Mouse (Mus musculus): ENCODE measurements around the gene Olfr729. TPM values are rescaled to one million over a fixed set of nuclear protein-coding genes. Genes with fewer than 3 reads are reported as not detected.

Gene Olfr729
- not detected in 2 replicates for polyA plus RNA-seq (2015; fragmentation: Nextera tagmentation; extraction: Ambion mirVana)

GRCm38 (mm10) chr14:50152810-50153209 lies at the start of gene Olfr729:
TSS of gene Olfr729 (minus strand) at chr14:50152910.
- Histone ChIP-seq H3K27me3 (no peaks in the 10 kb centered on the region), H3K36me3 (no peaks in the 10 kb centered on the region), H3K4me2 (replicated peaks) (no peak within 1 kb of the TSS), H3K4me1 (no peaks in the 10 kb centered on the region), H3K9ac (no peak within 1 kb of the TSS), H3K4me3 (no peak within 1 kb of the TSS), H3K9me3 (no peaks in the 10 kb centered on the region), H3K27ac (no peak within 1 kb of the TSS)
- no peak for ATAC-seq (ENCODE audit: low FRiP score, low read depth)

- Histone ChIP-seq H3K4me1 (no peaks in the 10 kb centered on the region), H3K9me3 (no peaks in the 10 kb centered on the region), H3K27ac (no peak within 1 kb of the TSS), H3K4me2 (replicated peaks) (no peak within 1 kb of the TSS), H3K36me3 (no peaks in the 10 kb centered on the region), H3K9ac (no peak within 1 kb of the TSS), H3K27me3 (no peaks in the 10 kb centered on the region), H3K4me3 (no peak within 1 kb of the TSS)
- no peak for ATAC-seq (ENCODE audit: low FRiP score, low read depth)
- 67% methylated on average over 1 of the region's 1 CpGs for WGBS
These were observed 35.4 kb upstream of the Olfr729 start, which contains the start of gene Olfr730 for GRCm38 (mm10) chr14:50188098-50188497. TSS of gene Olfr730 (minus strand) at chr14:50188198.

GRCm38 (mm10) chr14:50142580-50142979 lies 10.1 kb downstream of the Olfr729 start, which contains the start of gene Olfr728:
TSS of gene Olfr728 (minus strand) at chr14:50142680.
- Histone ChIP-seq H3K4me2 (replicated peaks) (no peak within 1 kb of the TSS), H3K36me3 (no peaks in the 10 kb centered on the region), H3K9ac (no peak within 1 kb of the TSS), H3K27ac (no peak within 1 kb of the TSS), H3K4me1 (no peaks in the 10 kb centered on the region), H3K9me3 (no peaks in the 10 kb centered on the region), H3K4me3 (no peak within 1 kb of the TSS), H3K27me3 (no peaks in the 10 kb centered on the region)
- no peak for ATAC-seq (ENCODE audit: low FRiP score, low read depth)
- WGBS = 72% methylated on average over 5 of the region's 5 CpGs

GRCm38 (mm10) chr14:50122886-50123285 lies 29.8 kb downstream of the Olfr729 start, which contains the start of gene Olfr727:
TSS of gene Olfr727 (plus strand) at chr14:50123186.
- no peaks in the 10 kb centered on the region for H3K36me3 ChIP-seq
- H3K4me1 ChIP-seq = no peaks in the 10 kb centered on the region
- H3K9ac ChIP-seq = no peak within 1 kb of the TSS
- 80% methylated on average over 1 of the region's 1 CpGs for whole genome bisulfite sequencing
- no peaks in the 10 kb centered on the region for H3K9me3 ChIP-seq
- no peak within 1 kb of the TSS for H3K4me2 ChIP-seq (replicated peaks)
- H3K27ac ChIP-seq = no peak within 1 kb of the TSS
- ATAC-seq (ENCODE audit: low FRiP score, low read depth) = no peak
- H3K27me3 ChIP-seq = no peaks in the 10 kb centered on the region
- H3K4me3 ChIP-seq = no peak within 1 kb of the TSS

Other genes starting within 250 kb of the Olfr729 start
- gene Olfr723, start 221.1 kb downstream of the Olfr729 start, polyA plus RNA-seq (2015; fragmentation: Nextera tagmentation; extraction: Ambion mirVana) = not detected in 2 replicates
- gene Olfr724, start 189.6 kb downstream of the Olfr729 start, polyA plus RNA-seq (2015; fragmentation: Nextera tagmentation; extraction: Ambion mirVana) = not detected in 2 replicates
- not detected in 2 replicates for gene Olfr725, start 112.5 kb downstream of the Olfr729 start, polyA plus RNA-seq (2015; fragmentation: Nextera tagmentation; extraction: Ambion mirVana)
- gene Olfr726, start 62.0 kb downstream of the Olfr729 start, polyA plus RNA-seq (2015; fragmentation: Nextera tagmentation; extraction: Ambion mirVana) = not detected in 2 replicates
- not detected in 2 replicates for gene Olfr727, start 29.7 kb downstream of the Olfr729 start, polyA plus RNA-seq (2015; fragmentation: Nextera tagmentation; extraction: Ambion mirVana)
- gene Olfr728, start 10.2 kb downstream of the Olfr729 start, polyA plus RNA-seq (2015; fragmentation: Nextera tagmentation; extraction: Ambion mirVana) = not detected in 2 replicates
- gene Olfr730, start 35.3 kb upstream of the Olfr729 start, polyA plus RNA-seq (2015; fragmentation: Nextera tagmentation; extraction: Ambion mirVana) = not detected in 2 replicates
- not detected in 2 replicates for gene Olfr731, start 89.0 kb upstream of the Olfr729 start, polyA plus RNA-seq (2015; fragmentation: Nextera tagmentation; extraction: Ambion mirVana)
- not detected in 2 replicates for gene Olfr732, start 131.3 kb upstream of the Olfr729 start, polyA plus RNA-seq (2015; fragmentation: Nextera tagmentation; extraction: Ambion mirVana)
- not detected in 2 replicates for gene Olfr733, start 148.6 kb upstream of the Olfr729 start, polyA plus RNA-seq (2015; fragmentation: Nextera tagmentation; extraction: Ambion mirVana)
- gene Olfr734, start 173.9 kb upstream of the Olfr729 start, polyA plus RNA-seq (2015; fragmentation: Nextera tagmentation; extraction: Ambion mirVana) = not detected in 2 replicates
- not detected in 2 replicates for gene Olfr735, start 196.0 kb upstream of the Olfr729 start, polyA plus RNA-seq (2015; fragmentation: Nextera tagmentation; extraction: Ambion mirVana)
- gene Tlr11, start 205.0 kb upstream of the Olfr729 start, polyA plus RNA-seq (2015; fragmentation: Nextera tagmentation; extraction: Ambion mirVana) = not detected in 2 replicates
- not detected in 2 replicates for gene Olfr736, start 228.3 kb upstream of the Olfr729 start, polyA plus RNA-seq (2015; fragmentation: Nextera tagmentation; extraction: Ambion mirVana)